Mouse (Mus musculus) frontal cortex, postnatal 36 days (tissue): ENCODE results near the gene Uhmk1.

ENCODE experiments used
- DNase-seq, 2 experiments: peaks; one replicate each; pipeline ENCODE4 v3.0.0; 2022; ENCODE audit warnings: low spot score in 2 of 2

The Uhmk1 gene

DNA sequence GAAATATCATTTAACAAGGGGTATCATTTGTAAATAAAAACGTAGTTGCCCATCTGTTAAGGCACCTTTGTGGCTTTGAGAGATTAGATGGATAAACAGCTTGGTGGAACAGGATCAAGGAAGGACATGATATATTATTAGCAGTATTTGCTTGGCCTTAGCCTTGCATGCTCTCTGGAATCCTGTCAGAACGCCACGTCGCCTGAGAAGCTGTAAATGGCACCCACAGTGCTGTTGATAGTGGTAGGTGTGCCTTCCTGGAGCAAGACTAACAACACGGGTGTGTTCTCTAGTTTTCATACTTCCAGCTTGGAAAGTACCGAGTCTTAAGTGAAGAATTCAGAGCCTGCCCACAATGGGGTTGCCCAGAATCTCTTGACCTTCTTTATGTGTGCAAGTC, 39.3 kb downstream of the Uhmk1 start:
- no peak for DNase-seq

DNA sequence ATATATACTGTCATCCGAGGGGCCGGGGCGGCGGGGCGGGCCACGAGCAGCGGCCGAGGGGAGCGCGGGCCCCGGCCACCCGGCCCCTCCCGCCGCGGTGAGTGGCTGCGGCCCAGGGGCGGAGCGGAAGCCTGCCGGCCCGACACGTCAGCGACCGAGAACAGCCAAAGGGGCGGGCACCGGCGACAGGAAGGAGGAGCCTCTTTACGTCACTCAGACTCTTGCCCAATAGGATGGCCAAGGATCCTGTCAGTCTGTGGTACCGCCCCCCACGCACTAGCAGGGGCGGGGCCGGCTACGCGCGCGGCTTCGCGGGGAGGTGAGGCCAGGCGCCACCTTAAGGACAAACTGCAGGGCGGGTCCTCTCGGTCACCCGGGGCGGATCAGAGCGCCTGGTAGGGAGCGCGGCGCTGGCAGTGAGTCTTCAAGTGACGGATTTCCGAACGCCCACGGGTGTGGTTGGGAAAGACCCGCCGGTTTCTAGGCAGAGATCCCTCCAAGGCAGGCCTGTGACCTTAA, 40.3 kb downstream of the Uhmk1 start, which contains the start of gene Uap1:
Gene Uap1 (minus strand): TSS at position 144 of the 519 bp plus-strand sequence.
- DNase-seq: peak; percentile 95 to 98

DNA sequence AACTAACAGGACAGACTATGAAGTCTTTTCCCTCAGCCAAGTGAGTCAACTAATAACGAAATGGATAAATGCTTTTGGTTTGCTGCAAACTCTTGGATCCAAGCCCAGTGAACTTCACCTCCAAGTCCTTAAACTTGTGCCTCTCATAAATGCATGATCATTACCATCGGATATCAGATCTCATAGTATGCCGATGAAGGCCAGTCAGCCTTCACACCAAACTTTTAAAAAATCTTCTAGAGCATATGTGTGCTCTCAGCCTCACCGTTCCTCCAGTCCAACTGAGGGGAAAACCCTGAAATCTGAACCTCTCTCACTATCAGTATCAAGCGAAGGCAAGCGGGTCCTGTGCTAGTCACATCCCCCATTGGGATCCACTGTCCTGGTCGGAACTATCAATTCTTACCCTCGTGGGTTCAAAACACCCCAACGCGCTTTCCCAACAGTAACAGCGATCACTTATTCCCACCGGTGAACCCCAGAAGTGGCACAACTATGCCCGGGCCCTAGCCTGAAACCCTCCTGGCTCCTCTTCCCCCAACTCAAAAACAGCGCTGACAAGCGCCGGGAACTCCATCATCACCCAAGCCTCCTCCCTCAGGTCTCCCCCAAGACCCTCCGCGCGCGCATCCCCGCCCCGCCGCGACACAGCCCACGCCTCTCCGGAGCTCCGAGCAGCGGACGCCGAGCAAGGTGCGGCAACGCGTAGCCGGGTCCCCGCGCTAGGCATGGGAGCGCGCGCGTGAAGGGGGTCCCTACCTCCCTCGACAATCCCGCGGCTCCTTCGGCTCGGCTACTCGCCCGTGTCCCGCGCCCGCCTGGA, 41.0 kb downstream of the Uhmk1 start:
- DNase-seq: peak in 1 of 2 experiments; percentile 28

DNA sequence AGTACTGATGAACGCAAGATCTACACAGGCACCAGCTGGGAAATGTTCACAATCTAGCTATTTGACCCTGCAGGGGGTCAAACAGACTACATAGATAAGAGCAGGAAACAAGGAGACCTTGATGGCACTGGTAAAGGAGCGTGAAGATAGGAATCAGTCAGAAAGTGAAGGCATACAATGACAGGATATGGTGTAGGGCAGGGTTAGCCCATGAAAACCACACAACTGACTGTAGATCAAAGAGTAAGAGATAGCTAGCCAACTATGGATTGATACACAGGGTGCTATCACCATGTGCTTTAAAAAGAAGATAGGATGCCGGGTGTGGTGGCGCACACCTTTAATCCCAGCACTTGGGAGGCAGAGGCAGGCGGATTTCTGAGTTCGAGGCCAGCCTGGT, 47.4 kb downstream of the Uhmk1 start:
- DNase-seq: no peak

DNA sequence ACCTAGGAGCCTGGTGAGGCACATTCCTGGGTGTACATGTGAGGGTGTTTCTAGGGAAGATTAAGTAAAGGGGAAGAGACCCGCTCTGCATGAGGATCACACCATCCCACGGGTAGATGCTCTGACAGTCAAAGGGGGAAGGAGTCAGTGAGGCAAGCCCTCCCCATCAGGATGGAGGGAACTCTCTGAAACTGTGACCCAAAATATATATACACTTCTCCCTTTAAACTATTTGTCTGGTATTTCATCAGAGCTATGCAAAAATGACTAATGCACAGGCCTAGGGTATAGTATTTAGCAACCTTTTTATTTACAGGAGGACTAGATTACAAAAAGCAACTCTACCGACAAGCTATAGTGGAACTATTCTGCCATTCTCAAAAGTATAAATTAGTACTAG, 50.3 kb downstream of the Uhmk1 start:
- DNase-seq: no peak

DNA sequence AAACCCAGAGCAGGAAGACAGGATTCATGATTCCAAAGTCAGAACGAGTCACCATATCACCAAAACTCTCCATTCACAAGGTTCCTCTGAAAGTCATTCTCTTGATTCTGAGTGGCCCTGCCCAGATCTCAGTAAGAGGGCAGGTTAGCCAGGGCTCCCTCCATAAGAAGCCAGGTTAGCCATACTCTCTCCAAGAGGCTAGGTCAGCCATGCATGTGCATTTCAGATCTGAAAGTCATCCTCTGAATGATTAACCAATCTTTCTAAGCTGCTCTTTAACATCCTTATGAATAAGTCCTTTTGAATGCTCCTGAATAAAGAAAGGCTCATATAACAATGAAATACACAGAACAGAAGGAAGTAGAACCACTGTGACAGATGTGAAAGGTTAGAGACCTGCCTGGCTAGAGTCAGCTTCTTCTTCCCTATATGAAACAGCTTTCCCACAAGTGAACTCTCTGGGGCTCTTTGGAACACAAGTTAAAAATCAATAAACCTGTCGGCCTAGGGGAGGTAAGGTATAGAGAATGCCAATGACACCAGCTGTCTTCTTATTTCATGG, 51.1 kb downstream of the Uhmk1 start:
- DNase-seq: no peak

DNA sequence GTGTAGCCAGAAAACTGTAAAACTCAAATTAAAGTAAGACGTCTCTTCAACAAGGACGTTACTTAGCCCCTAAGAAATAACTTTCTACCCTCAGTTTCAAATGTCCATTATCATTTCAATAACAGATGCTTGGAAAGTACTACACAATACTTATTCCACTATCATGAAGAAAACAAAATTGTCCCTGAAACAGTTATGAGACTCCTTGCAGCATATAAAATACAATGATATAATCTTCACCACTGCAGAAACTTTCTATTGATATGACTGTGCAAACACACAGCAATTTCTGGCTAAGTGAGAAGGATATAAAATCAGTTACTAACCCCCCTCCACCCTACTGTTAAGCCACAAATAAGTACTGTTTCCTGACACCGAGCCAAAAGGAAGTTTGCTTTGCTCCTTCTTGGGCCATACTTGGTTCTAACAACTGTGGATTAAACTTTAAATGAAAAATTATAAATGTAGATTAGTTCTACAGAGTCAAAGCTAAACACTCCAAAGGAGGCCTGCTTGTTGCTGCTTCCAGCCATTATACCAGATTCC, 51.7 kb downstream of the Uhmk1 start:
- DNase-seq: no peak

DNA sequence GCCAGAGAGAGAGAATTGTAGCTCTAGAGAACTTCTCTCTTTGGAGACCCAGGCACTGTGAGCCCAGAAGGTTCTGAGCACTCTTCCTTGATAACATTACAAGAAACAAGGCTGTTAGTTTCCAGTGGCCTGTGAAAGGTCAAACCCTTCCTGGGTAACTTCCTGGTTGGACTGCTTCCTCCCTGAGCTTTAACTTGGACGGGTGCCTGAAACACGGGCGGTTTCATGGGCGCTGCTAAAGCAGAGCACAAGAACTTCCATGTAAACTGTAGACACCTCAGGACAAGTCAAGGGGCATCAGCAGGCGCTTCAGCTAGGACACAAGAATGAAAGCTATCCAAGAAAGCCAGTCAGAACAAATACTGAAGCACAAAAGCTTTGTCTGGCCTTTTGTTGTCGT, 53.3 kb downstream of the Uhmk1 start:
- no peak for DNase-seq

DNA sequence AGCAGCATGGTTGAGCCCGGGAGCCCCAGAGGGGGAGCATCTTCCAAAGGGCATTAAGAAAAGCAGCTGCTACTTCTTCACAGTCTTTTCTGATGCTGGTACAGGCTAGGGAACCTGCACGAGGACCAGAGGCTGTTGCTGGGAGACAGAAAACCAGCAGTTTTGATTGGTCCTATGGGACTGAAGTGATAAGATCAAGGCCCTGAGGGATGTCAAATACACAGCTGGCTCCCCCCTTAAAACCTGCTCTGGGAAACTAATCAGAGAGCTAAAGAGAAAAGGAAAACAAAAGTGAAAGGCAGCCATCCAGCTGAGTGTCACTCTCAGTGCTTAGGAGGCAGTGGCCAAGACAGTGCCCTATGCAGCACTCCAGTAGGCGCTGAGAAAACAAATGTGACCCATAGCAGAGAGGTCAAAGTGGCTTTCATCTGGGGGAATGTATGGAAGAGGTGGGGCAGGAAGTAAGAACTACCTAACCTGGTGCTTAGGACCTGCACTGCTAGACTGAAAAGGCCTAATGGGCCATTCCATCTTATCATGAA, 54.7 kb downstream of the Uhmk1 start:
- DNase-seq: no peak

DNA sequence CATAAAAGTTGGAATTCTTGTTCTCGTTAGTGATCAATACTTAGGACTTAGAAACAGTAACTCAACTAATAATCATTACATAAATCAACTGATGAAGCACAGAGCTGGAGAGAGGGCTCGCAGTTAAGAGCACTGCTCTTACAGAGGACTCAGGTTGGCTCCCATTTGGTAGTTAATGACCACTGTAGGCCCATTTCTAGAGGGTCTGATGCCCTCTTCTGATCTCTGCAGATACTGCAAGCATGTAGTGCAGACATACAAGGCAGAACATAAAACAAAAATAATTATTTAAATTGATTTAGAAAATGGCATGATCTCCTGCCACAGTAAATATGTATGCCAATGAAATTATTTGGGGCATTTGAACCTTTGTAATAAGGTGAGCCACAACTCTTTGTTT, 55.5 kb downstream of the Uhmk1 start:
- no peak for DNase-seq

DNA sequence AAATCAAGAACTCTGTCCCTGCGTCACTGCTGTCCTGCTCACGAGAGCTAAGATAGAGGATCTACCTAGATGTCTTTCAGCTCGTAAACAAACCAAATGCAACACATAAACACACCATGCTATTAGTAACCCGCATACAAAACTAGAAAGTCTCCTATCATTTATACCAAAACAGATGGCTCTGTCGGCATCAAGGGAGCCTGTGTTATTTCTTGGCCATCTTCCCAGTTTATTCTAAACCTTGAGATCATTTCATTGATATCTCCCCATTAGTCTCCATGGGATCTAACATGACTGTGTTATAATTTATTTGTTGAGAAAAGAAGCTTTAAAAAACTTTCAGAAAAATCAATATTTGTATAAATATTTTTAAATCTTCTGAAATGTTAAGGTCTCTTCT, 59.4 kb downstream of the Uhmk1 start:
- DNase-seq: no peak

DNA sequence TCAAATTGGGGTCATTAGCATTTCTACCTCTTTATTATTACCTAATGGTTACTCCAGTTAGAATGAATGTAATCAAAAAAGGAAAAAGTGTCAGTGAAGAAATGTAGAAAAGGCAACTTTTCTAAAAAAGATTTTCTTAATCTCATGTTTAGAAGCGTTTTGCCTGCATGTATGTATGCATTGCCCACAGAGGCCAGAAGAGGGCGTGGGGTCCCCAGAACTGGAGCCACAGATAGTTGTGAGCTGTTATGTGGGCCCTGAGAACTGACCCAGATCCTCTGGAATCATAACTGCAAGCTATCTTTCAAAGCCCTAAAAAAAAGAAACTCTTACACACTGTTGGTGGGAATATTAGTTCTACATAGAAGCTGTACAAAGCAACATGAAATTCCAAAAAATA, 59.9 kb downstream of the Uhmk1 start:
- no peak for DNase-seq

DNA sequence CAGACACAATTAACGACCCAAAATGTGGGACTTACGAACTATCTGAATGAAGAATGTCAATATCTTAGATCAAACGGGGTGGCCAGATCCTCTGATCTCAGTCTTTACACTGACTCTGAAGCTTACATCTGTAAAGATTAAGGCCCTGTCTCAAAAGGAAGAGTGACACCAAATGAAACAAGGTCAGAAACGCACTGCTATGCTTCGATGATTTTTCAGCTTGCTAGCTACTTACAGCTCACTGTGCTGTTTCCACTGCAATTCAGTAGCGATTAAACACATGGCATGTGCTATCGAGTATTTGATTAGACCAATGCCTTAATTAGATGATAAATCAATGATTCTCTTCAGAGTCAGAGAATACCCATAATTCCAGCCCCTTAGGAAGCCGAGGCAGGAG, 61.2 kb downstream of the Uhmk1 start:
- no peak for DNase-seq

DNA sequence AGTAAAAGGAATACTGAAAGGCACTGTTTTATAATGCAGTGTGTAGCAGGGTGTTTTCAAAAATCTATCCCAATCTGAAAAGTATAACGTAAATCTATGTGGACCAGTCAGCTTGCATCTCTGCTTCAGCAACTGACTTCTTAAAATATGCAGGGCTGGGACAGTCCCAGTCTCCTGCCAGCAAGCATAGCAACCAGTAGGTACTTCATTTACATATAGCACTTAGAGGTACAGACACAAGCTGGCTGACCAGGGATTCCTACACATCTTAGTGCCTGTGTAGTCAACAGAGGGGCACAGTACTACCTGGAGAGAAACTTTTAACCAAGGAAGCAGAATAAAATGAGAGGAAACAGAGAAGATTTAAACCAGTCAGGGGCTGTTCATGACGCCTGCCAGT, 62.6 kb downstream of the Uhmk1 start:
- no peak for DNase-seq

DNA sequence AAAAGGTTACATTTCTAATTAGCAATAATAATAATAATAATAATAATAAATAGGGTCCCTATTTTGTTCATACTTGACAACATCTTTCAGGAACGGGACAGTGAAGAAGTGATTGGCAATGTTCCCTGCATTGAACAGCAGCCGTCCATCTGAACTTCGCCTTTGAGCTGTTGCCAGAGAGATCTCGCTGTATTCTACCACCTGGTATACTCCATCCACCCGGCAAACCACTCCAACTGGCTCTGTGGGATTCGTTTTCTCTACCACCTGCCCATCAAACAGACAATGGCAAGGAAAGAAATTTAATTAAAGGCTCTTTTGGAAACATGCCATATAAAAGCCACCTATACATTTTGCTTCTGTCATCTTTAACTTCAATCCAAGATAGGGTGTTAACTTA, 64.3 kb downstream of the Uhmk1 start:
- no peak for DNase-seq

DNA sequence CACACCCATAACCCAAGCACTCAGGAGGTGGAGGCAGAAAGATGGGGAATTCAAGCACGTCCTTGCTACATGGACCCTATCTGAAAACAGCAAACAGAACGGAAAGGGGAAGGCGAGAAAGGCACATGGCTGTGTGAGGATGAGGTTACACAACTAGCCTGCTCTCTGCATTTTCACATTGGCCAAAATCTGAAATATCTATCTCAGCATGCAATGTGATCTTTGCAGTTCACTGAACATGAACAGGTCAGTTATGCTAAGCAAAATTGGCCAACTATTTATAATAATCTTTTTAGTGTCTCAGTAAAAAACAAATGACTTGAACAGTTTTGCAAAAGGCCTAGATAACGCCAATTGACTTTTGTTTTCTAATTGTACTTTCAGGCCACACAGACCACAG, 65.4 kb downstream of the Uhmk1 start:
- no peak for DNase-seq

DNA sequence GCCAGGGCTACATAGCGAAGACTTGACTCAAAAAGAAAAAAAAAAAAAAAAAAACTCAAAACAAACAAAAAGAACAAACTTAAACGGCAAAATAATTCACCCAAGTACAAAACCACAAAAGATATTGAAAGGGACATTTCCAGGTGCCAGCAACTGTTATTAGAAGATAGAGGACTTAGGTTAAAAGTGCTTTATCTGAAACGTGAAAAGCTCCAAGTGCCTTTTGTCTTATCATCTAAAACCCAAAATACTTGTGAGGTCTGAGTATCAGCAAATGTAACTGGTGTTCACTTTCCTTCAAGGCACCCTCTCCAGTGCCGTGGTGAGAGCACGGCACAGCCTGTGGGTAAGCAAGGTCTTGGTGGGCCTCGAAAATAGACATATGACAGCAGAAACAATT, 66.7 kb downstream of the Uhmk1 start:
- no peak for DNase-seq

DNA sequence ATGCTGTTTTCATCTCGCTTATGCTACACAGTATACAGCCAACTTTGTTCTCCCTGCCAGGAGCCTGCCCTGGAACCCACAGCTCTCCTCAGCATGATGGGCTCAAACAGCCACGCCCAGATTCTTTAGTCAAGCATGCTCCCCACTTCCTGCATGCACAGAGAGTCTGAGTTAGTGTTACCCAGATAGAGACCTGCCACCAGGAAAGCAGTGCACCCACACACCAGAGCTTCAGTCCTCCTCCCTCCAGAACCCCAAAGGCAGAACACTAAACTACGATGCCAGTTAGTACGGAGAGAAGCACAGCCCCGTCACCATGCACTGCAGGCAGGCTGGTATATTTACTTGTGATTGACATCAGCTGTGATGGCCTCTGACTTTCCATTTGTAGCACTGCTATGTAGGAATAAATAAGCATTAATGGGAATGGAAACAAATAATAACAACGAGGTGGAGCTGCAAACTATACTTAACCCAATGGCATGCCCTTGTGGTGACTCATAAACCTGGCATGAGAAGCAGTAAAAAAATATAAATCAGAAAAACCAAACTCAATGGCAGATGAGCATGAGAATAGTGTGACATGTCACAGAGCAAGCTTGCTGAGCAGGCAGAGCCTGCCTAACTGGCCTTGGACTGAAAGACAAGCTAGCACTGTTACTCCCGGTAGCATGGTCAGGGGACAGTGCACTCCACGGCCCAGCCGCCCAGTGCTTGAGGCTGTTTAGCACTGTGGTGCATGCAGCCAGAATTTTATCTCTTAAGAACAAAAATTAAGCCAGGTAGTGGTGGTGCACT, 67.3 kb downstream of the Uhmk1 start:
- DNase-seq: no peak

DNA sequence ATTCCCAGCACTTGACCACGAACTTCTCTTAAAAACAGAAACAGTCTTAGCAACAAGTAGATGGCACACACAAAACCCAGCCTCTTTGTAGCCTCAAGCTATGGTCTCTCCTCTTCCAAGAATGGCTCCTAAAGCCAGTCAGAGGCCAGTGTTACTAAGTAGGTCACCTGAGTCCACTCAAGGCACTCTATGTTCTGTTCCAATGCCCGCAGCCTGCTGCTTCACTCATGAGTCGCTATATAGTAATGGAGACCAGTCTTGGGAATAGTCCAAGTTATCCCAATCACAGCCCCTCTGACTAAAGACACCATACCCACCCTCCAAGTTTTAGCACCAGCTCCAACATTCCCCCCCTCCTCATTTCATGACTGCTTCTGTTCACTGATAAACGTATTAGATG, 69.6 kb downstream of the Uhmk1 start:
- DNase-seq: no peak
